Mouse (Mus musculus) lung, adult 2 months (tissue): Measurements from ENCODE around the gene Adat1.

Experiments
- CTCF ChIP-seq: fragments of 200-500 bp; IDR thresholded peaks from 2 replicates; pipeline ENCODE4 v1.5.1; 2011; ENCODE audit warnings: mild to moderate bottlenecking, low read length, control low read depth; ENCODE audit not compliant: insufficient read depth
- POLR2A ChIP-seq: fragments of 200-500 bp; IDR thresholded peaks from 2 replicates; pipeline ENCODE4 v1.6.1; 2011; ENCODE audit warnings: low read depth, mild to moderate bottlenecking, control low read depth, low read length, borderline replicate concordance; ENCODE audit errors: extremely low read depth

GRCm38 (mm10) chr8:111975706-111976105 is 16.4 kb downstream of the Adat1 start:
- TF ChIP-seq CTCF: no peak
- TF ChIP-seq POLR2A: no peak
